ENCODE assay signal across 8 mouse cellular contexts in genomic region chr1:184266051-184266450, GRCm38 (mm10).
DNase-seq lines count a peak whose midpoint lies in the region; ATAC-seq lines count a peak whose summit lies in the region.

No protein-coding gene starts in this region.

- H3K36me3 ChIP-seq in liver, embryonic 13.5 days: no peaks in the 10 kb centered on the region

- H3K27me3 ChIP-seq in liver, embryonic 13.5 days: no peaks in the 10 kb centered on the region

- no peaks in the 10 kb centered on the region for H3K4me1 ChIP-seq in liver, embryonic 13.5 days (replicated peaks)

- H3K4me2 ChIP-seq in liver, embryonic 13.5 days: no peak overlapping the region

- H3K9ac ChIP-seq in liver, embryonic 13.5 days: no peak overlapping the region

- 14% methylated on average over 8 of the region's 8 CpGs for WGBS in liver, embryonic 13.5 days (ENCODE audit: insufficient replicate concordance)

- ATAC-seq in liver, embryonic 13.5 days (ENCODE audit: low read depth): no peak

- no peak overlapping the region for H3K27ac ChIP-seq in liver, embryonic 13.5 days

- DNase-seq in B cell, adult 2 months: peak; percentile 63
- DNase-seq in NIH3T3 (ENCODE audit: low read depth): peak; percentile 88
- DNase-seq in cerebellum, adult 9-11 months: peak; percentile 6
- DNase-seq in gastrocnemius, adult 8-10 months (ENCODE audit: low spot score in 2 of 2): peak; percentile 47 to 54
- peak; percentile 82 for DNase-seq in kidney, postnatal 10 days
- DNase-seq in liver, embryonic 13.5 days: peak; percentile 10
- DNase-seq in retina, postnatal 7 days (ENCODE audit: low read depth, low spot score): peak; percentile 43
- DNase-seq in thymus, postnatal 4 days: peak; percentile 69

- H3K4me3 ChIP-seq in liver, embryonic 13.5 days (replicated peaks): no peak overlapping the region

- no peaks in the 10 kb centered on the region for H3K9me3 ChIP-seq in liver, embryonic 13.5 days (replicated peaks)

Comparison
In these comparisons a context has a peak if more than half of its experiments do, and no peak if none do; other contexts are left out.
1. DNase-seq: peak in every context shown above with its lines; median percentile 88 in NIH3T3; 82 in kidney, postnatal 10 days; 69 in thymus, postnatal 4 days; 63 in B cell, adult 2 months; 50 in gastrocnemius, adult 8-10 months; 43 in retina, postnatal 7 days; 10 in liver, embryonic 13.5 days; 6 in cerebellum, adult 9-11 months.